ENCODE assay signal across 21 mouse cellular contexts in genomic region chr5:136584676-136585285, GRCm38 (mm10). TPM values are rescaled to one million over a fixed set of nuclear protein-coding genes. Genes with fewer than 3 reads are reported as not detected.
DNase-seq lines count a peak whose midpoint lies in the region; ATAC-seq and TF ChIP-seq lines count a peak whose summit lies in the region.
"Had no signal": no experiment of that assay in that cellular context is flagged by ENCODE, and none has a peak within 500 bp of the region (broad histone marks: within the 10 kb centered on the region; RNA-seq: fewer than 3 reads in every experiment).

No protein-coding gene starts in this region.

- intact Hi-C loops in heart, postnatal 14 days (cut with DNase I): no loop called here

- no peak overlapping the region for H3K9ac ChIP-seq in ES-Bruce4 (ENCODE audit: low read depth, poor library complexity, severe bottlenecking)
- no peak overlapping the region for H3K9ac ChIP-seq in hindbrain, embryonic 14.5 days
- H3K9ac ChIP-seq: limb, embryonic 13.5 days; liver, embryonic 15.5 days; midbrain, embryonic 15.5 days; neural tube, embryonic 13.5 days had no signal

- no peaks in the 10 kb centered on the region for H3K36me3 ChIP-seq in ES-Bruce4 (ENCODE audit: control insufficient read depth, insufficient read depth, low read length, poor library complexity, severe bottlenecking)
- H3K36me3 ChIP-seq in hindbrain, embryonic 14.5 days (replicated peaks; ENCODE audit: control insufficient read depth, insufficient read depth): no peaks in the 10 kb centered on the region
- H3K36me3 ChIP-seq: limb, embryonic 13.5 days; liver, embryonic 15.5 days; midbrain, embryonic 15.5 days; neural tube, embryonic 13.5 days had no signal

- peak; percentile 94 for DNase-seq in R1 (ENCODE audit: low read depth, low spot score)
- peak; percentile 23 for DNase-seq in kidney, adult 18-20 months
- peak; percentile 58 for DNase-seq in kidney, postnatal 14 days
- DNase-seq in heart, postnatal 14 days: no peak
- DNase-seq in urinary bladder, postnatal 4 days (ENCODE audit: low spot score in 2 of 2): no peak
- no peak for DNase-seq in hindbrain, embryonic 14.5 days (ENCODE audit: low spot score)
- DNase-seq in cerebellum, postnatal 10 days: no peak
- DNase-seq: adrenal gland, adult 8-10 months; cerebellum, adult 2 months; gastrocnemius, adult 2 months; heart, adult 11 months; layer of hippocampus, adult 9-11 months; lung, postnatal 4 days; thymus, adult 2 months had no signal

- no peak for TF ChIP-seq POLR2A in ES-Bruce4 (IDR thresholded peaks at IDR 0.05; ENCODE audit: insufficient read depth, low read length)

- TF ChIP-seq EP300 in ES-Bruce4 (IDR thresholded peaks at IDR 0.05; ENCODE audit: insufficient read depth, low read depth, low read length): peak; percentile 72; the same call in 1 of the 2 replicates

- no peak overlapping the region for H3K4me2 ChIP-seq in hindbrain, embryonic 14.5 days (replicated peaks)
- H3K4me2 ChIP-seq: limb, embryonic 13.5 days; liver, embryonic 15.5 days; midbrain, embryonic 15.5 days; neural tube, embryonic 13.5 days had no signal

- H3K27me3 ChIP-seq in ES-Bruce4 (ENCODE audit: control insufficient read depth, insufficient read depth, low read length, poor library complexity, severe bottlenecking): no peaks in the 10 kb centered on the region
- H3K27me3 ChIP-seq in hindbrain, embryonic 14.5 days (ENCODE audit: control insufficient read depth, insufficient read depth, low read length): peaks cover 24% of the 10 kb centered on the region

- H3K4me3 ChIP-seq in ES-Bruce4 (ENCODE audit: low read depth, low read length): no peak overlapping the region
- no peak overlapping the region for H3K4me3 ChIP-seq in hindbrain, embryonic 14.5 days (replicated peaks; ENCODE audit: low read length)
- H3K4me3 ChIP-seq: gastrocnemius, adult 2 months; limb, embryonic 13.5 days; liver, embryonic 15.5 days; midbrain, embryonic 15.5 days; neural tube, embryonic 13.5 days had no signal

- H3K4me1 ChIP-seq in ES-Bruce4 (ENCODE audit: control insufficient read depth, insufficient read depth, low read length): no peaks in the 10 kb centered on the region
- H3K4me1 ChIP-seq in hindbrain, embryonic 14.5 days (replicated peaks; ENCODE audit: control insufficient read depth, insufficient read depth, low read length): no peaks in the 10 kb centered on the region; the same call in 1 of the 2 replicates
- H3K4me1 ChIP-seq: liver, embryonic 15.5 days; midbrain, embryonic 15.5 days had no signal

- no peak for ATAC-seq in hindbrain, embryonic 14.5 days (ENCODE audit: low FRiP score)
- ATAC-seq: forebrain, embryonic 14.5 days; hindbrain, postnatal 0 days; midbrain, embryonic 15.5 days had no signal

- 61% methylated on average over 4 of the region's 4 CpGs for WGBS in hindbrain, embryonic 14.5 days

- H3K27ac ChIP-seq in ES-Bruce4 (ENCODE audit: insufficient read depth, low read length): peak overlapping the region; percentile 59
- H3K27ac ChIP-seq in hindbrain, embryonic 14.5 days: no peak overlapping the region
- H3K27ac ChIP-seq: gastrocnemius, adult 2 months; hindbrain, postnatal 0 days; limb, embryonic 13.5 days; liver, embryonic 15.5 days; midbrain, embryonic 15.5 days; neural tube, embryonic 13.5 days had no signal

- H3K9me3 ChIP-seq in ES-Bruce4 (replicated peaks; ENCODE audit: control insufficient read depth, insufficient read depth, low read length, poor library complexity, severe bottlenecking): no peaks in the 10 kb centered on the region
- no peaks in the 10 kb centered on the region for H3K9me3 ChIP-seq in hindbrain, embryonic 14.5 days (ENCODE audit: control insufficient read depth, low read length)
- H3K9me3 ChIP-seq: liver, embryonic 15.5 days; midbrain, embryonic 15.5 days; neural tube, embryonic 13.5 days had no signal

- no peak for TF ChIP-seq CTCF in ES-Bruce4 (IDR thresholded peaks at IDR 0.05; ENCODE audit: low read depth, low read length)

RNA-seq across cellular contexts. Expression of gene Cux1, which starts 17.5 kb away (rescaled TPM):
- 37.0 and 38.0 TPM in 2 replicates for polyA plus RNA-seq in ES-Bruce4 (2011; ENCODE audit: insufficient read depth, insufficient read length, low read depth, missing spikeins)
- 100 to 1,000 TPM; 106 to 108 TPM for total RNA-seq in heart, postnatal 14 days (2021)
- polyA plus RNA-seq in hindbrain, embryonic 14.5 days (2014; fragmentation: Nextera tagmentation; extraction: Ambion mirVana): 89.1 and 99.0 TPM in 2 replicates

Comparison
In these comparisons a context has a peak if more than half of its experiments do, and no peak if none do; other contexts are left out.
1. DNase-seq: peak in R1 (single experiment), kidney, adult 18-20 months (single experiment) and kidney, postnatal 14 days (single experiment); none in heart, postnatal 14 days (0 of 2), urinary bladder, postnatal 4 days (0 of 2), hindbrain, embryonic 14.5 days (single experiment) and cerebellum, postnatal 10 days (0 of 2).